Mouse (Mus musculus): Measurements from ENCODE around the gene Poln. TPM values are rescaled to one million over a fixed set of nuclear protein-coding genes. Genes with fewer than 3 reads are reported as not detected.

Poln gene
- polyA plus RNA-seq, 1 experiment from 2014 or later: 0.53 TPM

GRCm38 (mm10) chr5:34187601-34188316 is 18.5 kb upstream of the Poln start, which contains the start of gene Mxd4:
Mxd4 (minus strand) TSS chr5:34187720.
- in situ Hi-C loops (cut with MboI; ENCODE audit: low pct_unique_long_range_greater_than_20kb): no loop called here
- ATAC-seq (peak; percentile 95), DNase-seq (ENCODE audit: low read depth, low spot score) (peak; percentile 100)
- H3K27me3 ChIP-seq: no peaks in the 10 kb centered on the region
- TF ChIP-seq CTCF (IDR thresholded peaks at IDR 0.05): no peak
- ChIA-PET CTCF (interaction anchor here (1.1 to 1.5 kb wide), 3 partner anchors 12 to 22 kb away, joined by 3 to 4 read pairs (median 3); no protein-coding TSS in a partner anchor), POLR2A (interaction anchor here (1.1 to 1.3 kb wide), 4 partner anchors 12 to 91 kb away, joined by 3 to 4 read pairs (median 3); no protein-coding TSS in a partner anchor)

GRCm38 (mm10) chr5:34186961-34187391 is 17.7 kb upstream of the Poln start:
- ChIA-PET POLR2A (interaction anchor here (0.8 to 1.3 kb wide), 6 partner anchors 9 to 90 kb away, joined by 3 to 4 read pairs (median 3); no protein-coding TSS in a partner anchor), CTCF (interaction anchor here (1.3 kb wide), 1 partner anchor 11 kb away, joined by 4 read pairs; no protein-coding TSS in a partner anchor)
- TF ChIP-seq CTCF (IDR thresholded peaks at IDR 0.05): no peak
- DNase-seq (ENCODE audit: low read depth, low spot score) (no peak), ATAC-seq (peak; percentile 27)
- in situ Hi-C loops (cut with MboI; ENCODE audit: low pct_unique_long_range_greater_than_20kb): no loop called here
- no peaks in the 10 kb centered on the region for H3K27me3 ChIP-seq

- no peaks in the 10 kb centered on the region for H3K27me3 ChIP-seq
- DNase-seq (ENCODE audit: low read depth, low spot score) (no peak), ATAC-seq (no peak)
- TF ChIP-seq CTCF (IDR thresholded peaks at IDR 0.05): no peak
- ChIA-PET POLR2A (interaction anchor here (0.6 to 1.3 kb wide), 8 partner anchors 9 to 230 kb away, joined by 3 to 4 read pairs (median 4); no protein-coding TSS in a partner anchor), CTCF (interaction anchor here (1.2 to 1.3 kb wide), 2 partner anchors 12 to 14 kb away, joined by 3 to 4 read pairs; no protein-coding TSS in a partner anchor)
- in situ Hi-C loops (cut with MboI; ENCODE audit: low pct_unique_long_range_greater_than_20kb): no loop called here
These were observed 17.1 kb upstream of the Poln start for GRCm38 (mm10) chr5:34186391-34186790.

GRCm38 (mm10) chr5:34185791-34186190 is 16.5 kb upstream of the Poln start:
- ChIA-PET CTCF (interaction anchor here (1.2 to 1.3 kb wide), 2 partner anchors 13 kb away, joined by 3 to 4 read pairs; no protein-coding TSS in a partner anchor), POLR2A (interaction anchor here (0.6 kb wide), 2 partner anchors 13 to 230 kb away, joined by 4 read pairs; no protein-coding TSS in a partner anchor)
- no peaks in the 10 kb centered on the region for H3K27me3 ChIP-seq
- DNase-seq (ENCODE audit: low read depth, low spot score) (no peak), ATAC-seq (no peak)
- in situ Hi-C loops (cut with MboI; ENCODE audit: low pct_unique_long_range_greater_than_20kb): no loop called here
- no peak for TF ChIP-seq CTCF (IDR thresholded peaks at IDR 0.05)

- CTCF ChIA-PET: interaction anchor here (1.2 kb wide), 1 partner anchor 13 kb away, joined by 3 read pairs; no protein-coding TSS in a partner anchor
- in situ Hi-C loops (cut with MboI; ENCODE audit: low pct_unique_long_range_greater_than_20kb): no loop called here
- DNase-seq (ENCODE audit: low read depth, low spot score) (no peak), ATAC-seq (no peak)
- TF ChIP-seq CTCF (IDR thresholded peaks at IDR 0.05): no peak
- POLR2A ChIA-PET: no interaction called here
- no peaks in the 10 kb centered on the region for H3K27me3 ChIP-seq
These were observed 15.9 kb upstream of the Poln start for GRCm38 (mm10) chr5:34185051-34185580.

GRCm38 (mm10) chr5:34183976-34184375 is 14.7 kb upstream of the Poln start:
- POLR2A ChIA-PET: interaction anchor here (1.4 kb wide), 1 partner anchor 11 kb away, joined by 6 read pairs; no protein-coding TSS in a partner anchor
- no peak for TF ChIP-seq CTCF (IDR thresholded peaks at IDR 0.05)
- H3K27me3 ChIP-seq: no peaks in the 10 kb centered on the region
- no peak for ATAC-seq
- DNase-seq (ENCODE audit: low read depth, low spot score): no peak
- CTCF ChIA-PET: no interaction called here
- in situ Hi-C loops (cut with MboI; ENCODE audit: low pct_unique_long_range_greater_than_20kb): no loop called here

- in situ Hi-C loops (cut with MboI; ENCODE audit: low pct_unique_long_range_greater_than_20kb): no loop called here
These were observed 14.1 kb upstream of the Poln start for GRCm38 (mm10) chr5:34183156-34183880.

GRCm38 (mm10) chr5:34182486-34182885 is 13.2 kb upstream of the Poln start:
- CTCF ChIA-PET: no interaction called here
- H3K27me3 ChIP-seq: no peaks in the 10 kb centered on the region
- DNase-seq (ENCODE audit: low read depth, low spot score) (no peak), ATAC-seq (no peak)
- in situ Hi-C loops (cut with MboI; ENCODE audit: low pct_unique_long_range_greater_than_20kb): no loop called here
- no peak for TF ChIP-seq CTCF (IDR thresholded peaks at IDR 0.05)
- POLR2A ChIA-PET: interaction anchor here (1.6 kb wide), 1 partner anchor 12 kb away, joined by 8 read pairs; the partner anchor contains the start of genes Haus3 and Poln

More at GRCm38 (mm10) chr5:34183156-34183880, 14.1 kb upstream of the Poln start:
- TF ChIP-seq CTCF (IDR thresholded peaks at IDR 0.05): no peak
- DNase-seq (ENCODE audit: low read depth, low spot score) (no peak), ATAC-seq (no peak)
- no peaks in the 10 kb centered on the region for H3K27me3 ChIP-seq
- CTCF ChIA-PET: no interaction called here
- POLR2A ChIA-PET: interaction anchor here (1.4 to 1.6 kb wide), 2 partner anchors 10 to 13 kb away, joined by 6 to 8 read pairs; partner anchors contain the start of genes Haus3 and Poln

GRCm38 (mm10) chr5:34177821-34178220 is 8.6 kb upstream of the Poln start:
- ChIA-PET POLR2A (interaction anchor here (1.0 kb wide), 1 partner anchor 9 kb away, joined by 3 read pairs; no protein-coding TSS in a partner anchor), CTCF (no interaction called here)
- in situ Hi-C loops (cut with MboI; ENCODE audit: low pct_unique_long_range_greater_than_20kb): no loop called here
- DNase-seq (ENCODE audit: low read depth, low spot score) (no peak), ATAC-seq (no peak)
- no peaks in the 10 kb centered on the region for H3K27me3 ChIP-seq
- no peak for TF ChIP-seq CTCF (IDR thresholded peaks at IDR 0.05)

GRCm38 (mm10) chr5:34177091-34177490 is 7.8 kb upstream of the Poln start:
- ATAC-seq (no peak), DNase-seq (ENCODE audit: low read depth, low spot score) (no peak)
- no peaks in the 10 kb centered on the region for H3K27me3 ChIP-seq
- ChIA-PET POLR2A (no interaction called here), CTCF (no interaction called here)
- in situ Hi-C loops (cut with MboI; ENCODE audit: low pct_unique_long_range_greater_than_20kb): no loop called here
- no peak for TF ChIP-seq CTCF (IDR thresholded peaks at IDR 0.05)

Measured in Patski (cell line).